Mouse (Mus musculus): ENCODE results near the gene Poc1b.

The Poc1b gene

DNA sequence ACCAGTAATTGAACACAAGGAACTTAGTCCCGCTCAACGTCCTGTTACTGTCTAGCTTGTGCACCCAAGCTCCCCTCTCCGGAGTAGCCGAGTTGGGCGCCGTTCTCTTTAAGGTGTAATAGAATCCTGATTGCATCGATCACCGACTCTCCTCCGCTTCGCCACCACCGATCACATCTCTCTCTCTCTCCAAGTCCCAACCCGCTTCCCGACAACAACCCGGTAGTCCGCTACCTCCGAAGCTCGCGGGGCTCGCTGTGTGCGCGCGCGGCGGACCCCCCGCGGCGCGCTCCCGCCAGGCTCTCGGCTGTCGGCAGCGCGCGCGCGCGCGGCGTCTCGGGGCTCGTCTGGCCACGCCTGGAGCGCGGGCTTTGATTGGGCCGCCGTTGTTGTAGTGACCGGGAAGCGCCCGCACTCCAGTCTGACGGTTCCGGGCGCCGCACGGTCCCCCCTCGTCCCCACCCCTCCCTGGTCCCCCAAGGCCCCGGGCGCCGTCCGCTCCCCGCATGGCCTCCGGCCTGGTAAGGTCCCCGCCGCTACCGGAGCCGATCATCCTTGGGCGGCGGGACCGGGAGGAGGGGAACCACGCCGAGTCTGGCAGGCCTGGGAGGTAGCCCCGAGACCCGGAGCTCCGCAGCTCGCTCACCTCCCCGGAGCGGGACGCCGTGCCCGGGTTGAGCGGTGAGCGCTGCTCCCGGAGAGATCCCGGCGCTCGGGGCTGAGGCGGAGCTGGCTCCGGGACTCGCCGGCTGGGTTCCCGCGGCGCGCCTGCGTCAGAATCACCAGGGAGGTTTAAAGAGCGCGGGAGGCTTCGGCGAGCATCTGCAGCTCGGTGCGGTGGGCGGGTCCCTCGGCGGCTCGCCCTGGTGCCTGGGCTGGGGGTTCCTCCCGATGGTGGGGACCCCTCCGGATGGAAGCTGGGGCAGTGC is at the start of gene Poc1b:
Gene Poc1b, plus strand, starts transcription at position 334 of the 929 bp plus-strand sequence.
- POLR2A ChIA-PET = interaction anchor here in 3 of 4 experiments (1.0 to 3.0 kb wide), 10 partner anchors 9 to 362 kb away, joined by 3 to 12 read pairs (median 4); partner anchors contain the start of gene Atp2b1 (in 1 of the 3)
- CTCF ChIA-PET = interaction anchor here (0.6 to 2.8 kb wide), 9 partner anchors 10 to 997 kb away, joined by 3 to 14 read pairs (median 4); no protein-coding TSS in a partner anchor

DNA sequence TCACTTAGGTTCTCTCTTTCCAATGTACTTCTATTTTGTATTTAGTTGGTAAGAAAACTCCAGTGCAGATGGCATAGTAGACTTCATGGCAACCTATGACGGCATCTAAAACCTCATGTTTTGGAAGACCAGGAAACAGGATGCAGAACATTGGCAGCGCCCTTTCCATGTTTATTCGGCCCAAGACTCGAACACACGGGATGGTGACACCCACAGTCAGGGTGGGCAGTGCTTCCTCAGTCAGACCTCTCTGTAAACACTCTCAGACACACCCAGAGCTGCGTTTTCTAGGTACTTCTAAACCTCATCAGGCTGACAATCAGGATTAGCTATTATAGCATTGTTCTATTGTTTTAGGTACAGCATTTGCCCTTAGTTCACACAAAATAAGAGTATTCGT is 46.2 kb upstream of the Poc1b start:
- ChIA-PET CTCF (no interaction called here), POLR2A (interaction anchor here in 2 of 4 experiments (0.5 kb wide), 2 partner anchors 18 to 155 kb away, joined by 4 read pairs; no protein-coding TSS in a partner anchor)

DNA sequence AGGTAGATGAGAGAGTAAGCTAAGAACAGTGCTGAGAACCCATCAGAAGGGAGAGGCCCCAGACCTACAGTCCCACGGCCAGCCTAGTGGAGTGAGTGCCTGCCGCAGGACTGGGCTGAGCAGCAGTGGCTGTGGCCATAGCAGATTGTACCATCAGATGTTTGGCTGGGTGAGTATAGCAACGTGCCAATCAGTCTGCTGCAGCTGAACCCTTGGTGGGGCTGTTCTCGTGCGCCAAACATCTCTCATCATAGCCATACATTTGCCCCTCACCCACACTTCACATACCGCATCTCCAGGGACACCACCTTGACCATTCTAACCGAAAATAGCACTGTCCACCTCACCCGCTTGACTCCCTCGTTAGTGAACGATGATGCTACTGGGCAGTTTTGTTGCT is 45.4 kb upstream of the Poc1b start:
- ChIA-PET POLR2A (interaction anchor here in 1 of 4 experiments (0.5 kb wide), 1 partner anchor 155 kb away, joined by 4 read pairs; no protein-coding TSS in a partner anchor), CTCF (no interaction called here)

DNA sequence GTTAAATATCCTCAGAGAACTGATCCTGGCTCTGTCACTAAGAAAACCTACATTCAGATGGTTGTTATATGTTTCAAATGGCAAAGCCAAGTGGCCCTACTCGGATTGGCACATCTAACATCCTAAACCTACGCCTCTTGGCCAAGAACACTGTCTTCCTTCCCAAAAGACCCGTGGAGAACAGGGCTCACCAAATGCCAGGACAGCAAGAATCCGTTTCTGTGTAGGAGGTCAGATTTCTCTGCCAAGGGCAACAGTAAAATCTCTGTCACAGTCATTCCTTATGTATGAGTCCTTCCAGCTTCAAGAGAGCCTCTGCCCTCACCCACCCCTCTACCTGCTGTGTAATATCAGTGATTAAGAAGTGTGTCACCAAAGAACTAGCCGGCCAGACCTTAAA is 44.3 kb upstream of the Poc1b start:
- POLR2A ChIA-PET = interaction anchor here in 1 of 4 experiments (0.7 kb wide), 1 partner anchor 455 kb away, joined by 7 read pairs; no protein-coding TSS in a partner anchor
- CTCF ChIA-PET = no interaction called here

DNA sequence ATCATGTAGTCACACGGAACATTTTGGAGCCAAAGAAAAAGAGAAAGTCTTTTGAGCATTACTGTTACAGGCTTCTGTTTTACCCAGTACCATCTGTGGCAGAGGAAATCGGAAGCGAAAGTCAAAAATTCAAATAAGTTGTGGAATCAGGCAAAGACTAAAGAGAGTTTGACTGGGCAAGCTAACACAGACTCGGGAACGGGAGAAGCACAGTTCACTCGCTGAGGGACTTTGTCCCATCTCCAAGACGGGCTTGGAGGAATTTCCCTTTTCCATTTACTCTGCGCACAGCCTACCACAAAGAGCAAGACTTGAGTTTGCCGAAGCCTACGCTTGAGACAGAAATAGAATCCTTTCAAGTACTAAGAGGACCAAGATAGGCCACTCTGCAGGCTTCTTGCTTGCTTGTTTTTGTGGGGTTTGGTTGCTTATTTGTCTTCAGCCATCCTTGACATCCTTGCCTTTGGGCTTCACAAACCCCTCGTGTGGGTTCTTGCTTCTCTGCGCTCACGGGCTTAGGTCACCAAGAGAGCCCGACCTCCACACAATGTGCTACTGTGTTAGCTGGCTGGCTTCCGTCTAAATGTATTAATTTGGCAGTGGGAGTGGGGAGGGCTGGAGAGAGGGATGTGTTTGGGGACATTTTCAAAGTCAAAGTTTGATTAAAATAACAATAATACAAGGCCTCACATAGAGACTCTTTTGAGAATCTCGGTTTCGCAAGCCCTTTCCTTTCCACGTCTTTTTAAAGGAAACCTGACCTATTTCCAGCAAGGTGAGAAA is 30.5 kb upstream of the Poc1b start:
- POLR2A ChIA-PET = no interaction called here
- CTCF ChIA-PET = no interaction called here

DNA sequence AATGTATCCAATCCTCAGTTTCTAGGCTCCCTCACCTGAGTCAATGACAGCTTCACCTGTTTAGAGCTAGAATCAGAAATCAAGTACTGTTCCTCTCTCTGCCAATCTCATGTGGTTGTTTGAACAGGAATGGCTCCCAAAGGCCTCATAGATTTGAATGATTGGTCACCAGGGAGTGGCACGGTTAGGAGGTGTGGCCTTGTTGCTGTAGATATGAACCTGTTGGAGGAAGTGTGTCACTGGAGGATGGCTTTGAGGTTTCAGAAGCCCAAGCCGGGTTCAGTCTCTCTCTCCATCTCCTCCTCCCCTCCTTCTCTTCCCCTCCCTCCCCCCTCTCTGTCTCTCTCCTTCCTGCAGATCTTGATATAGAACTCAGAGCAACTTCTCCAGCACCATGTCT is 28.2 kb upstream of the Poc1b start:
- POLR2A ChIA-PET = no interaction called here
- CTCF ChIA-PET = no interaction called here

DNA sequence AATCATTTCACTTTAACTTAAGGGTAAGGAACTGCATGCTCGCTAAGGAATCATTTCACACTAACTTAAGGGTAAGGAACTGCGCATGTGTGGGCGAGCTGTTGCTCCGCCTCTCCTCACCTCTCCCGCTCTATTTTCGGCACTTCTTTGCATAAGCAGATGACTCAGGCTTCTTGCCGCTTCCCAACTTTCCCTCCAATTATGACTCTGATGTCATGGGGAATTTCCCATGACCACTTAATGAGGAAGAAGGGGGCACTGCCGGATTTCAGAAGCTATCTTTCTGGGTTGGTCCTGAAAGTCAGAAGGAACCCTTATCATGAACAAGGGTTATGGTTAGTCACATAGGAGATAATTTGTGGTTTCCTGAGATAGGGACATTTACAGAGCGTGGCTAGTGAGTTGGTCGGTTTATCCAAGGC is 25.3 kb upstream of the Poc1b start:
- CTCF ChIA-PET = interaction anchor here in 2 of 4 experiments (0.6 kb wide), 2 partner anchors 151 to 410 kb away, joined by 11 to 13 read pairs; no protein-coding TSS in a partner anchor
- POLR2A ChIA-PET = interaction anchor here in 1 of 4 experiments (0.6 kb wide), 1 partner anchor 80 kb away, joined by 3 read pairs; no protein-coding TSS in a partner anchor

DNA sequence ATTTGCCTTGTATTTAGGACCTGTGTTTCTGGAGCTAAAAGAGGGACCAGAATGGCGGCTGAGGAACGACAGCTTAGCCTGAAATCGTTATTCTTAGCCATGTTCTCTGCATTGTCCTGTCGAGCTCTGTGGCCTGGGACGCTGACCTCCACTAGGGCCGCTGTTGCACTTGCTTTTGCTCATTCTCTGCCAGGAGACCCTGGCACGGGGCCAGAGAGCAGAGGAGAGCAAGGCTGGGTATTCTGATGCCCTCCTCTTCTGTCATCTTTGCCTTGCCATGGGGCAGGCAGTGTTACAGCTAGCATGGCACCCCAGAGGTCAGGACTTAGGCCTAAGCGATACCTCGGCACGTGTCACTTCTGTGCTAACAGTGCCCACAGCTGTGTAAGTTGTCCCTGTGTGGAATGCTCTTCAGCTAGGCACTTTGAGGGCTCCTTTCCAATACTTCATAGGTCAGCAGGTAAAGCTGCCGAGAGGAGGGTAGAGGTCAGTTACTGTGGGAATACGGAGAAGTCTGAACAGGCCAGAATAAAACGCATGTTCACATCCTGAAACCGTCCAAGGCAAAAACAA is 23.3 kb upstream of the Poc1b start:
- POLR2A ChIA-PET = no interaction called here
- CTCF ChIA-PET = no interaction called here

DNA sequence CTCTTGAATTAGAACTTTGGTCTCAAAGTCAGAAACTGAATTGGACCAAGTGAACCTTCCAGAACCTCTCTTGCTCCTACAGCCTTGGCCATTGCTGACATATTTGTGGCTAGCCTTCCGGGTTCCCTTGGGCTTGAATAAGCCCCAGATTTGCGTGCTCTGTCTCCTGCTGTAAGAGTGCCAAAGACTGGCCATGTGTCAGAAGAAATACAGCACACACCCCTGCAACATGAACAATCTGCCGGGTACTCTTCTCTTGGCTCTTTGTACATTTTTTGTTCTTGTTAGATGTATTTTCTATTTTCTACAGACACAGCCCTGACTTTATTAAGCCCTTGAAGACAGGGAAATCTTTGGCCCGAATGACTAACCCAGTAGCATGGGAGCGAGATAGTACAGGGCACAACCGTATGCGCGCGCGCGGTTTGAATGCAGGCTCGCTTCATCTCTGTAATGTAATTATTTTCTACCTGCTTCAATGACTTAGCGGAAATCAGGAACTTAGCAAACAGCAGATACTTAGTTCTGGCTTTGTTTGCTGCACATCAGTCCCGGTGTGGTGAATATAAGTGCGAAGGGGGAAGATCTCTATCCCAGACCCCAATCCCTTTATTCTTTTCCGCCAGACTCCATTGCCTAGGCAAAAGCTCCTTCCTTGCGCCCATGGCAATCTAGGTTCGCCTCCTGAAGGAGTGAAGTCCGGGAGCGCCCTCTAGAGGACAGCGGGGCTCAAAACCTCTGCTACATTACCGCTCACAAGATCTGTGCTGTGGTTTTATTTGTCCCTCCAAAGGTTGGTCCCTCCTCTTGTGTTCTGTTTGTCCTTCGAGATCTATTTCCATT is 22.2 kb upstream of the Poc1b start:
- ChIA-PET CTCF (interaction anchor here (0.5 to 1.0 kb wide), 15 partner anchors 9 to 794 kb away, joined by 3 to 7 read pairs (median 4); partner anchors contain the start of genes Galnt4 (in 1 of the 4) and Poc1b (in 1 of the 4)), POLR2A (no interaction called here)

DNA sequence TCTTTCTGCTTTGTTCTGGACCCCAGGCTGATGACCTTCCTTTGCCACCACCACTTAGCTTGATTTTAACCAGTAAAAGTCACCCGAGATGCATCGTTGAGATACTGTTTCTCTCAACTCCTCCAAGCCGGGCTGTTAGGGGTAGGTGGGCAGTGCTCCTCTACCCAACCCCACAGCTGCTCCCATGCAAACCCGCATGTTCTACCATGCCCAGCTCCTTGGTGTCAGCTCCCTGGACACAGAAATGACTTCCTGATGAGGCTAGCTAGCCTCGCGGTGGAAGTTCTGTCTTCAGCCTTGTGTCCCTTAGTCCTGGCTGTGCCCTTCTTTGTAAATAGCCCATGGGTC is 21.6 kb upstream of the Poc1b start:
- ChIA-PET CTCF (interaction anchor here (0.7 to 1.0 kb wide), 5 partner anchors 12 to 591 kb away, joined by 3 to 7 read pairs (median 4); partner anchors contain the start of genes Galnt4 (in 1 of the 4) and Poc1b (in 1 of the 4)), POLR2A (no interaction called here)

DNA sequence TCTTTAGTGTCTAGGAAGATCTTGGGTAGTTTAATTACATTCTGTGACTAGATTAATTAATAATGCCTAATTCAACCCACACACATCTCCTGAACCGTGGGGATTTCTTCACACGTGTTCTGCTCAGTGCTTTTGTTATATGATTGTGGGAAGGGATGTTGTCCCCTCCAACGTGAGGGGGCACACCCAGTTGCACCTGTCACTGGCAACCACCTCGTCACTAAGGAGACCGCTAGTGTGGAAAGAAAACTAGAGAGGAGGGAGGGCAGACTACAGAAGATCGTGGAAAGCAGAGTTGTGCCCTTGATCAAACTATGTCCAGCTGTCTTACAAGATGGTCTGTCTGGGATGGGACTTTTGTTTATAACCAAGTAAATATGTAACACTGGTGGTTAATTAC is 20.8 kb upstream of the Poc1b start:
- ChIA-PET CTCF (no interaction called here), POLR2A (no interaction called here)

DNA sequence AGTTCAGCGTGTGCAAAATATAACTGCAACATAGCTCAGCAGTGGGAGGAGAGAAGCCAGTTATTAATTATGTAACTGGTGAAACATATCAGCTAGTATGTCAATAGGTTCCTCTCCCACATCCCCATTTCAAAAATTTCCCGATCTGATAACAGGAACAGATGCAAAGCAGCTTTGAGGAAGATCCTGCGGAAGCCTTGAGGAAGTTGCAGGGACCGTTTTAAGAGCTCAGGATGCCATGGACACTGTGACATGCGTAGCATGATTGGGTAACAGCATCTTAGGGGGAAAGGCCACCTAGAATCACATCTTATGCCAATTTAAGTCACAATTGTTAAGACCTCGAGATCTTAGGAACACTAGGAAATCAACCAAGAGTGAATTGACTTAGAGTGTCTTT is 16.9 kb upstream of the Poc1b start:
- CTCF ChIA-PET = interaction anchor here in 1 of 4 experiments (0.6 to 0.9 kb wide), 2 partner anchors 595 to 737 kb away, joined by 3 to 4 read pairs; no protein-coding TSS in a partner anchor

DNA sequence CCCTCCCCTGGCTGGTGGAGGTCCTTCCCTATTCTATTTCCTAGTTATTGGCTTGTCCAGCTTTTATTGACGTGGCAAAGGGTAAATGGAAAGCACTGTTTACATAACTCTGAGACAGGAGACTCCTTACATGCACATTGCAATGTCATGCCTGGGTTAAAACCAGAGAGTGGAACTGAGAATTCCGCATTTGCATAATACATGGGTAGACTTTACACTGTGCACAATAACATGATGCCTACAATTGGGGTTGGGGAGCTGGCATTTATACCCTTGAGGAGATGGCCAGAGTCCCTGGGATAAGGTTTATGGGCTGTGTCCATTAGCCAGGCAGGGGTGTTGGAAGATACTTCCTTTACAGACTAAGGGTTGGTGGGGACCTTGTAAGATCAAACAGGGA is 13.5 kb upstream of the Poc1b start:
- POLR2A ChIA-PET = no interaction called here

More for the DNA sequence above, 16.9 kb upstream of the Poc1b start:
- POLR2A ChIA-PET = no interaction called here

DNA sequence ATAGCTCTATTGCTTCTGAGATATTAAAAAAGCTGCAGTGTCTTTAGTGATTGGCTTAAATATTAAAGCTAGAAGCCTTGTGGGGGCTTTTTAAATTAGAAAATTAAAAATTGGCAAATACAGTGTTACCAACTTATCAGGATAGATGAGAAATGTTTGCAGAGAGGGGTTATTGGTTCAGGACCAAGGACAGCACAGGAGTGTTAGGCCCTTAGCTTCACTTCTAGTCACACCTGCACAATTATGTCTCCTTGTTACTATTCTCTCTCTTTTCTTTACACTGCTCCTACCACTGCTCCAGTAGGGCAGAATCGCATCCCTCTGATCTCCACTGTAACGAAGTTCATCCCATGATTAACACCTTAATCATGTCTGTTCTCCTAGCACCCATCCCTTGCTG is 11.7 kb upstream of the Poc1b start:
- POLR2A ChIA-PET = interaction anchor here in 1 of 4 experiments (0.6 kb wide), 1 partner anchor 1760 kb away, joined by 6 read pairs; no protein-coding TSS in a partner anchor
- CTCF ChIA-PET = interaction anchor here in 2 of 4 experiments (1.0 to 1.2 kb wide), 3 partner anchors 9 to 13 kb away, joined by 3 to 5 read pairs (median 5); partner anchors contain the start of genes Galnt4 (in 1 of the 2) and Poc1b (in 1 of the 2)

More for the DNA sequence above, 13.5 kb upstream of the Poc1b start:
- CTCF ChIA-PET = no interaction called here

DNA sequence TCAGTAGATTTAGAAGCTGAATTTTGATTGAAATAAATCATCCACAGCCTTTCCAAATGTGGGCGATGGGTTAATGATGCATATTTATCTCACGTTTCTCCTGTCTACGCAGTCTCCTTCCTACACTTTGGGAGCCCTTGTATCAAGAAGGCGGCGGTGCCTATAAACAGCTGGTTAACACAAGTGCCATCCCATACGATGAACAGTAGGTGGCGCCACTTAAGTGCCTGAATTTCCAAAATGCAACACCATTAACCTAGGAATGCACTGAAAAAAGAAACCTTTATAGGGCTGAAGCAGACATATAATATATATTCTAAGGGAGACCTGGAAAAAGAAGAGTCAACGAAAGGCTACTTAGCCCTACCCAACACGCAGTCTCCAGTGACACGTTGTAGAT is 9.5 kb upstream of the Poc1b start:
- CTCF ChIA-PET = interaction anchor here in 2 of 4 experiments (0.7 to 2.0 kb wide), 7 partner anchors 9 to 243 kb away, joined by 3 to 13 read pairs (median 3); partner anchors contain the start of genes Galnt4 (in 1 of the 2) and Poc1b (in 1 of the 2)

DNA sequence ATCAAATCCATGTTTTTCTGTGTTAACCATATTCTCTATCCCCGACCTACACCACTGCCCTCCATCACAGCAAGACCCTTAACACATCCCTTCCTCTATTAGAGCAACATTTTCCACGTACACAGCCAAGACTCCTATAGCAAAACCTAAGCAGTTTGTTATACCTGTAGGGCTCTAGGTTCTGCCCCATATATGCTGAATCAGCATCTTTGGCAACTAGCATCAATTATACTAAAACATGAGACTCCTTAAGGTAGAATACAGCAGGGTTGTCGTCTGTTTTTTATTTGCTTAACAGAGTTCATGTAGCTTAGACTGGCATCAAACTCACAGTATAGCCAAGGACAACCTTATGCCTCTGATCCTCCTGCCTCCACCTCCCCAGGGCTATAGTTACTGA is 1.3 kb upstream of the Poc1b start:
- CTCF ChIA-PET = interaction anchor here in 1 of 4 experiments (2.1 kb wide), 1 partner anchor 8 kb away, joined by 13 read pairs; no protein-coding TSS in a partner anchor
- POLR2A ChIA-PET = interaction anchor here in 1 of 4 experiments (0.6 to 2.1 kb wide), 2 partner anchors 8 to 165 kb away, joined by 3 to 6 read pairs; no protein-coding TSS in a partner anchor

More for the DNA sequence above, 9.5 kb upstream of the Poc1b start:
- POLR2A ChIA-PET = interaction anchor here in 1 of 4 experiments (1.4 kb wide), 1 partner anchor 9 kb away, joined by 6 read pairs; the partner anchor contains the start of gene Poc1b

DNA sequence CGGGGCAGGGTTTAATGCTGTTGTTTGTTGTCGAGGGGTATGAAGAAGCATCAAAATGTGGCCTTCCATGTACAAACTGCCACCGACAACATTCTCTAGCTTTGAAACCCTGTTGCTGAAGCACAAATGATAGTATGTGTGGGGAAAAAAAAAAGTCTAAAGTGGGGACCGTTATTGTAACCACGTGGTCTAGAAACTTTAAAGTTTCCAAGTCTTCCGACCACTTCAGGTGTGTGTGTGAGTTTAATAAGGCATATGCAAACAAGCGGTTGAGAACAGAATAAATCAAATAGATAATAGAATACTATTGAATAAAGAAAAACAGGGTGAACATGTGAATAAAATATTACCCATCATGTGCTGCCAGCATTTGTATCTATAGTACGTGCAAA is 529 bp upstream of the Poc1b start:
- CTCF ChIA-PET = interaction anchor here (0.6 to 2.8 kb wide), 7 partner anchors 9 to 997 kb away, joined by 3 to 14 read pairs (median 4); no protein-coding TSS in a partner anchor
- POLR2A ChIA-PET = interaction anchor here in 1 of 4 experiments (0.6 to 3.0 kb wide), 5 partner anchors 9 to 192 kb away, joined by 3 to 12 read pairs (median 4); partner anchors contain the start of gene Atp2b1

Measured in embryonic stem cell, embryonic (primary cell).